Comparison of ENCODE assay signal across 12 mouse cellular contexts in the genomic region with DNA sequence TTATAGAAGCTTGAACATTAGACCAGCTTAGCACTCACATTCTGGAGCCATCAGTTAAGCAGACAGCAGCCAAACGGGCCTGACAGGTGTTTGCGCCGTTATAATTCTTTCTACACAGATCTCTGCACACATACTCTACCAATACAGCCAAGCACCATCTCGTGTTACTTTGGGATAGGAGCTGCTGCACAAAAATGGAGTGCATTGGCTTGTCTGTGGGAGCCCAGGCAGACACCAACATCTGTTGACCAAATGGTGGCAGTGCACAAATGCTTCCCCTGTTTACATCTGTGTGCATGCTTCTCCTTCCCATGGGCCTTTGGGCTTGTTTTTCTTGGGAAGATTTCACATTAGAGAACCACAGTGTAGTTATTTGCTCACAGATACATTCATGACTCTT.
DNase-seq lines count a peak whose midpoint lies in the region; TF ChIP-seq lines count a peak whose summit lies in the region.
"Had no signal": no experiment of that assay in that cellular context is flagged by ENCODE, and none has a peak within 500 bp of the region (broad histone marks: within the 10 kb centered on the region; RNA-seq: fewer than 3 reads in every experiment).

No protein-coding gene starts in this region.

- TF ChIP-seq CTCF in layer of hippocampus, adult 2 months (conservative IDR thresholded peaks at IDR 0.05) = no peak

- intact Hi-C loops in heart, postnatal 25 days (cut with DNase I) = no loop called here
- intact Hi-C loops in gastrocnemius, postnatal 14 days (cut with DNase I; ENCODE audit: low total_unique reads) = no loop called here
- intact Hi-C loops in left cerebral cortex, postnatal 10 days (cut with DNase I) = no loop called here

- no peak overlapping the region for H3K4me3 ChIP-seq in layer of hippocampus, adult 2 months
- H3K4me3 ChIP-seq: forebrain, embryonic 10.5 days had no signal

- peak; percentile 95 for DNase-seq in heart, adult 11 months
- no peak for DNase-seq in heart, postnatal 25 days (ENCODE audit: low spot score)
- no peak for DNase-seq in layer of hippocampus, adult 2 months (ENCODE audit: low spot score in 2 of 2)
- no peak for DNase-seq in layer of hippocampus, adult 8-10 months (ENCODE audit: low spot score in 2 of 2)
- peak; percentile 22 for DNase-seq in gastrocnemius, postnatal 14 days
- DNase-seq in skeletal muscle tissue, adult 2 months (ENCODE audit: low read depth, low spot score) = peak; percentile 67
- no peak for DNase-seq in adrenal gland, adult 8-10 months
- no peak for DNase-seq in left cerebral cortex, postnatal 10 days (ENCODE audit: extremely low spot score in 1 of 2, low spot score in 2 of 2)
- DNase-seq: cerebellum, postnatal 10 days; kidney, postnatal 14 days; lung, postnatal 10 days had no signal

- peak overlapping the region; percentile 46; the same call in 1 of the 2 replicates for H3K27ac ChIP-seq in layer of hippocampus, adult 2 months
- H3K27ac ChIP-seq: forebrain, embryonic 10.5 days had no signal

Comparison
In these comparisons a context has a peak if more than half of its experiments do, and no peak if none do; other contexts are left out.
1. DNase-seq: peak in heart, adult 11 months (single experiment), gastrocnemius, postnatal 14 days (single experiment) and skeletal muscle tissue, adult 2 months (single experiment); none in heart, postnatal 25 days (single experiment), layer of hippocampus, adult 2 months (0 of 2), layer of hippocampus, adult 8-10 months (0 of 2), adrenal gland, adult 8-10 months (single experiment) and left cerebral cortex, postnatal 10 days (0 of 2).